Mouse (Mus musculus) kidney, postnatal 0 days (tissue): ENCODE data around the gene Cyp4b1. TPM values are rescaled to one million over a fixed set of nuclear protein-coding genes. Genes with fewer than 3 reads are reported as not detected.
"Not testable (repeated sequence)": the region's sequence is repeated elsewhere in the genome, so short reads cannot be mapped to it uniquely, and the experiment has no call there.

Experiments
- ATAC-seq: fragments of 200-750 bp; cut with Nextera tagmentation; replicated peaks from 2 replicates; pipeline ENCODE4 v1.8.0; 2017; ENCODE audit warnings: low read depth, moderate number of reproducible peaks, moderate TSS enrichment, moderate library complexity; ENCODE audit not compliant: low FRiP score
- DNase-seq: peaks from one replicate; pipeline ENCODE4 v3.0.0-alpha.2; 2016; ENCODE audit warnings: low spot score
- H3K27ac ChIP-seq: fragments of 300-500 bp; sonication (generic); 2 replicates; pipeline ENCODE4 v1.5.1; 2014; ENCODE audit warnings: mild to moderate bottlenecking
- H3K27me3 ChIP-seq: fragments of 300-500 bp; sonication (generic); 2 replicates; pipeline ENCODE4 v1.6.1; 2014; ENCODE audit warnings: low read length, mixed read lengths; ENCODE audit not compliant: insufficient read depth
- H3K36me3 ChIP-seq: fragments of 300-500 bp; sonication (generic); 2 replicates; pipeline ENCODE4 v1.6.1; 2014; ENCODE audit warnings: low read length, mixed read lengths; ENCODE audit not compliant: insufficient read depth
- H3K4me1 ChIP-seq: fragments of 300-500 bp; sonication (generic); replicated peaks from 2 replicates; pipeline ENCODE4 v1.6.1; 2014; ENCODE audit warnings: antibody characterized with exemption, low read length, mixed read lengths; ENCODE audit not compliant: insufficient read depth
- H3K4me2 ChIP-seq: fragments of 300-500 bp; sonication (generic); 2 replicates; pipeline ENCODE4 v1.6.1; 2014; ENCODE audit warnings: mild to moderate bottlenecking, low read length, moderate library complexity, mixed read lengths
- H3K4me3 ChIP-seq: fragments of 300-500 bp; sonication (generic); replicated peaks from 2 replicates; pipeline ENCODE4 v1.5.1; 2014; ENCODE audit warnings: low read depth, low read length
- H3K9ac ChIP-seq: fragments of 300-500 bp; sonication (generic); 2 replicates; pipeline ENCODE4 v1.6.1; 2014; ENCODE audit warnings: low read depth, low read length
- H3K9me3 ChIP-seq: fragments of 300-500 bp; sonication (generic); replicated peaks from 2 replicates; pipeline ENCODE4 v1.6.1; 2016; ENCODE audit warnings: low read length, inconsistent platforms, mixed read lengths
- CTCF ChIP-seq: IDR thresholded peaks from 2 replicates; pipeline ENCODE4 v1.5.1; 2016; ENCODE audit warnings: antibody characterized with exemption, low read depth, mild to moderate bottlenecking, moderate library complexity
- WGBS: fragments of 180-500 bp; shearing (Covaris S2); extraction: QIAGEN DNeasy Blood & Tissue Kit; methylation state at CpG from one replicate; pipeline ENCODE4 v1.1.7; 2014; 5-methylcytosine and 5-hydroxymethylcytosine counted together
- polyA plus RNA-seq: library from polyadenylated mRNA; unstranded; fragments of >200 nt; fragmentation: Nextera tagmentation; extraction: Ambion mirVana; gene quantifications from 2 replicates; pipeline ENCODE4 v1.2.1, GENCODE M21; 2015

The Cyp4b1 gene
- 10.6 and 11.5 TPM in 2 replicates for polyA plus RNA-seq

GRCm38 (mm10) chr4:115647580-115647979 is at the start of gene Cyp4b1:
Cyp4b1 (minus strand) TSS chr4:115647723.
- H3K27me3 ChIP-seq, result no peaks in the 10 kb centered on the region
- ATAC-seq (no peak), DNase-seq (peak; percentile 32)
- no peaks in the 10 kb centered on the region for H3K36me3 ChIP-seq
- H3K9me3 ChIP-seq, result no peaks in the 10 kb centered on the region
- no peak within 1 kb of the TSS for H3K9ac ChIP-seq
- no peak within 1 kb of the TSS for H3K4me2 ChIP-seq
- 77% methylated on average over 9 of the region's 9 CpGs for WGBS
- H3K4me1 ChIP-seq, result no peaks in the 10 kb centered on the region
- TF ChIP-seq CTCF, result no peak
- no peak within 1 kb of the TSS for H3K27ac ChIP-seq
- H3K4me3 ChIP-seq, result no peak within 1 kb of the TSS

DNA sequence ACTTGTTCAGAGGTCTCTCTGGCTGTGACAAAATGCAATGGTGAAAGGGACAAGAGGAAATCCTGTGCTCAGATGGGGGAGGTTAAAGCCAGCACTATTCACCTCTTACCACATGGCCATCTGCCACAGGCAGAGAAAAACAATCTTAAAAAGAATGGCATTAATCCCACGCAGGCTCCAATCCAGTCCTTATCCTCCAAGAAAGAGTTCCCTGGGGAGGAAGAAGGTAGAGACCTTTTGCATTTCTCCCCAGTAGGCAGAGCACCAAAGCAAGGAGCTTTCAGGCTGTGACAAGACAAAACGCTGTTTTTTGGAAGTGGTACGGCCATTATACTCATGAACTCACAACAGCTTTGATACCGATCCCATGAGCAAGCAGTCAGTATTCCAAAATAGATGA is 38.8 kb upstream of the Cyp4b1 start:
- Histone ChIP-seq H3K9ac (no peak overlapping the region), H3K4me3 (no peak overlapping the region), H3K9me3 (no peaks in the 10 kb centered on the region), H3K36me3 (no peaks in the 10 kb centered on the region), H3K4me1 (no peaks in the 10 kb centered on the region), H3K4me2 (no peak overlapping the region), H3K27me3 (no peaks in the 10 kb centered on the region), H3K27ac (no peak overlapping the region)
- TF ChIP-seq CTCF, result no peak
- ATAC-seq, result no peak
- WGBS, result 56% methylated on average over 4 of the region's 4 CpGs
- no peak for DNase-seq

DNA sequence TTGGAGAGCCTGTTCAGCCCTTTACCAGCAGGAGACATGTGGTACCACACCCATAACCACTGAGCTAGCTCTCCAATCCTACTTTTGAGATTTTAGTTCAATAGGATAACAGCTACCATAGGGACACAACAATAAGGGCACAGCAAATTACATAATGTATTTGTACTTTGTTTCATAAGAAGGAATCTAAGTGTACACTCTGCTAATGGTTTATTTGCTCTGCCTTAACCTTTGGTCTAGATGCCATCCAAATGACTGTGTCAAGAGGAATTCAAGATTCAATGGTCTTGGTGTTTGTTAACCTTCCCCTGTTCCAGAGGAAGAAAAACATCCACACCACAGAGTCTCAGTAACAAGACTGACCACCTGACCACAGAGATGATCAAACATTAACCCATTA is 11.7 kb upstream of the Cyp4b1 start:
- DNase-seq (peak; percentile 27), ATAC-seq (peak; percentile 68)
- Histone ChIP-seq H3K9me3 (no peaks in the 10 kb centered on the region), H3K9ac (no peak overlapping the region), H3K4me2 (no peak overlapping the region), H3K4me3 (no peak overlapping the region), H3K36me3 (no peaks in the 10 kb centered on the region), H3K27ac (no peak overlapping the region), H3K27me3 (no peaks in the 10 kb centered on the region), H3K4me1 (no peaks in the 10 kb centered on the region)
- TF ChIP-seq CTCF, result no peak

- H3K36me3 ChIP-seq, result no peaks in the 10 kb centered on the region
Observed at GRCm38 (mm10) chr4:115657867-115658249, 10.3 kb upstream of the Cyp4b1 start.

DNA sequence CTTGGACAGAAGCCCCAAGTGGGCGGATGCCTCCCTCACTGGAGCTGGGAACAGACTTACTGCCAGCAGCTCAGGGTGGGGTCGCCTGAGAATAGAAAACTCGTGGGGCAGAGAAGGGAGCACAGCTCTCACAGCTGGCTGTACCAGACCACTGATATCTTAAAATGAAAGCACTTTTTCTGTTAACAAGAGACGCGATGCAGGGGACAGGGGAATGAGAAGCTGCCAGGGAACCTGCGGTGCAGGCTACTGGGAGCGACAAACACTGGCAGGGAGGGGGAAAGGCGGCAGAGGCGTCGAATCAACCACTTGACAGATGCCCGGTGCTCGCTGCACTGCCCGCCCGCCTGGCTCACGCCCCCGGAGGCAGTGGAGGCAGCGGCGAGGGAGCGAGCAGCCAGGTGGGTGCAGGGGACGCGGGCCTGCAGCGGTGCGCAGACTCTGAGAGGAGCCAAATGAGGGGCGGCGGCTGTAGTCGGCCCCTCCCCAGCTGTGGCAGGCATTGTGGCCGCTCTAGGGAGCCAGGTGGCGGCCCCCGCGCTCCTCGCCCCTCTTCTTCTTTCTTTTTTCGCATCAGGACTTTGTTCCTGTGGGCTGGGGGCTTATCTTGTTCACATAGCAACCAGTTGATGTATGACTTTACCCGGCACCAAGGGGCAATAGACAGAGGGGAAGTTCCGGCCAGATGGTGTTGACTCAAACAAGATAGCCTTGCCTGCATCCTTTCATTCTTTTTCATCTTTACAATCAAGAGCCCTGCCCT is 9.8 kb upstream of the Cyp4b1 start:
- peak overlapping the region; percentile 42 for H3K4me3 ChIP-seq
- H3K27ac ChIP-seq, result no peak overlapping the region
- H3K9ac ChIP-seq, result peak overlapping the region; percentile 46; the same call in 1 of the 2 replicates
- H3K4me2 ChIP-seq, result peak overlapping the region; percentile 93
- 1% methylated on average over 32 of the region's 34 CpGs for whole genome bisulfite sequencing
- ATAC-seq (peak; percentile 46; the same call in 1 of the 2 replicates), DNase-seq (peak; percentile 33)
- no peaks in the 10 kb centered on the region for H3K27me3 ChIP-seq
- no peaks in the 10 kb centered on the region for H3K36me3 ChIP-seq
- H3K4me1 ChIP-seq, result no peaks in the 10 kb centered on the region
- H3K9me3 ChIP-seq, result no peaks in the 10 kb centered on the region
- no peak for TF ChIP-seq CTCF

More at GRCm38 (mm10) chr4:115657867-115658249, 10.3 kb upstream of the Cyp4b1 start:
- no peak for ATAC-seq
- H3K4me3 ChIP-seq, result peak overlapping the region; percentile 42
- DNase-seq, result no peak
- no peaks in the 10 kb centered on the region for H3K27me3 ChIP-seq
- no peak for TF ChIP-seq CTCF
- H3K4me2 ChIP-seq, result peak overlapping the region; percentile 93; the same call in 1 of the 2 replicates
- no peak overlapping the region for H3K27ac ChIP-seq
- no peak overlapping the region for H3K9ac ChIP-seq
- no peaks in the 10 kb centered on the region for H3K9me3 ChIP-seq
- no peaks in the 10 kb centered on the region for H3K4me1 ChIP-seq

DNA sequence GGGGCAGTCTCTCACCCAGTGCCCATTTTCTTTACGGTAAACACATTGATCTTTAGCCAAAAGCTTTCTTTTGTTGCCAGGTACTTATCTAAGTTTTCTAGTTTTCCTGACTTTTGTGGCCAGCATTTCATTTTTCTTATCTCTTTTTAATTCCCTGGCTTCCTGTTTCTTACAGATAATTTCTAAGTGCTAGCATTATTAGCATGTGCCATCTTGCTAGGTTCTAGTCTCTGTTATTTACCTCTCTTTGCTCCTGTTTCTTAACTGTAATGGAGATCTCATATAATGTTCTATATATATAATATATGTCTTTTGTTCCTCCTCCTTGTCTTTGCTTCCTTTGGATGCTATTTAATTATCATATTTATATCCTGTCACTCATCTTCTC is 9.0 kb upstream of the Cyp4b1 start:
- not testable (repeated sequence) for H3K9ac ChIP-seq, H3K4me2 ChIP-seq, DNase-seq, H3K4me1 ChIP-seq, H3K36me3 ChIP-seq, ATAC-seq, H3K27me3 ChIP-seq, H3K4me3 ChIP-seq, H3K27ac ChIP-seq, H3K9me3 ChIP-seq
- 96% methylated on average over 1 of the region's 1 CpGs for WGBS

DNA sequence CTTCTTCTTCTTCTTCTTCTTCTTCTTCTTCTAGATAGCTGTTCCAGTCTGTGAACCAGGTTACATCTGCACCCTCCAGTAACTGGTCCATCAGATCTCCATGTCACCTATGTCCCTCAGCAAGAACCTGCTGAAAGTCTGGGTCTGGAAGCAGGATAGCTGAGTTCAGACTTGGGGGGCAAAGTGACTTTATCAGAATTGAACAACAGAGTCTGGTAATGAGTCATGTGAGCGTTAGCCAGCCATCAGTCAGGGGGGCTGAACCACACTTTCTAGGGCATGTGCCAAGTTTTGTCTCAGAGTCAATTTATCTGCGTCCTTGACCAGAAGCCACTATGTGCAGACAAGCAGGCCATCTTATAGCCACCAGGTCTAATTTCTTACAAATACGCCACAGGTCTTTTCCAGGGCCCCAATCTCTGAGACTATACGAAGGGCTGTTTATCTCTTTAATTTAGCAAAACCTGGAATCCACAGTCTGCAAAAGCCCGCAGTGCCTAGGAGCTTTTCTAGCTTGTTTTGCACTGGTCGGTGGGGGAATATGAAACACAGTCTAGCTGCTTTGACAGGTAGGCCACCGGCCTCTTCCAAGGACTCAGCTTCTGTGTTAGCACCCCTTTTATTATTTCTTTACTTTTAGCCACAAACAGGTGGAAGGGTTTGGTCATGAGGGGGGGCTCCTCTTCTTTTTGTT is 8.5 kb upstream of the Cyp4b1 start:
- DNase-seq, H3K36me3 ChIP-seq, H3K27me3 ChIP-seq, H3K4me3 ChIP-seq, H3K27ac ChIP-seq, H3K4me1 ChIP-seq, H3K4me2 ChIP-seq, ATAC-seq, H3K9ac ChIP-seq, H3K9me3 ChIP-seq: not testable (repeated sequence)
- WGBS, result 84% methylated on average over 7 of the region's 7 CpGs
